ENCODE assay signal across 9 mouse cellular contexts in genomic region chr1:176697091-176697490, GRCm38 (mm10).
DNase-seq lines count a peak whose midpoint lies in the region; ATAC-seq and TF ChIP-seq lines count a peak whose summit lies in the region.
"Had no signal": no experiment of that assay in that cellular context is flagged by ENCODE, and none has a peak within 500 bp of the region (broad histone marks: within the 10 kb centered on the region; RNA-seq: fewer than 3 reads in every experiment).

No protein-coding gene starts in this region.

- TF ChIP-seq CTCF in C2C12 (IDR thresholded peaks at IDR 0.05; ENCODE audit: control insufficient read depth, insufficient read depth, insufficient read length), result no peak

- DNase-seq in hindbrain, embryonic 10.5 days (ENCODE audit: low spot score), result peak; percentile 62
- peak; percentile 13 to 15 for DNase-seq in adrenal gland, postnatal 4 days (ENCODE audit: low spot score in 2 of 2)
- DNase-seq in hindlimb bud, embryonic 11.5 days (ENCODE audit: extremely low spot score, low read depth, low spot score), result peak; percentile 41
- DNase-seq in layer of hippocampus, adult 9-11 months, result no peak

- ATAC-seq in hindbrain, embryonic 12.5 days (ENCODE audit: low FRiP score), result no peak
- peak; percentile 70 for ATAC-seq in megakaryocyte-erythroid progenitor cell, adult 5-6 weeks (replicated peaks; ENCODE audit: low FRiP score, low TSS enrichment, poor library complexity, severe bottlenecking)
- ATAC-seq in forebrain, embryonic 13.5 days, result no peak

- H3K79me2 ChIP-seq in C2C12 (ENCODE audit: control insufficient read depth, insufficient read depth), result no peaks in the 10 kb centered on the region

- no peak overlapping the region for H3K4me2 ChIP-seq in hindbrain, embryonic 12.5 days (replicated peaks)
- no peak overlapping the region for H3K4me2 ChIP-seq in forebrain, embryonic 13.5 days
- H3K4me2 ChIP-seq: hindbrain, embryonic 15.5 days had no signal

- H3K36me3 ChIP-seq in hindbrain, embryonic 10.5 days, result no peaks in the 10 kb centered on the region
- no peaks in the 10 kb centered on the region for H3K36me3 ChIP-seq in hindbrain, embryonic 12.5 days
- no peaks in the 10 kb centered on the region for H3K36me3 ChIP-seq in C2C12 (ENCODE audit: control insufficient read depth, insufficient read depth)
- no peaks in the 10 kb centered on the region for H3K36me3 ChIP-seq in forebrain, embryonic 13.5 days (ENCODE audit: poor library complexity, severe bottlenecking)
- H3K36me3 ChIP-seq: hindbrain, embryonic 15.5 days had no signal

- 21% methylated on average over 7 of the region's 7 CpGs for WGBS in hindbrain, embryonic 10.5 days
- 18% methylated on average over 7 of the region's 7 CpGs for WGBS in hindbrain, embryonic 12.5 days
- WGBS in forebrain, embryonic 13.5 days, result 22% methylated on average over 7 of the region's 7 CpGs

- no peak overlapping the region for H3K4me3 ChIP-seq in hindbrain, embryonic 10.5 days
- H3K4me3 ChIP-seq in hindbrain, embryonic 12.5 days, result no peak overlapping the region
- no peak overlapping the region for H3K4me3 ChIP-seq in C2C12 (ENCODE audit: insufficient read depth, poor library complexity, severe bottlenecking)
- H3K4me3 ChIP-seq in forebrain, embryonic 13.5 days, result no peak overlapping the region
- H3K4me3 ChIP-seq: hindbrain, embryonic 15.5 days had no signal

- H3K9ac ChIP-seq in hindbrain, embryonic 12.5 days, result no peak overlapping the region
- no peak overlapping the region for H3K9ac ChIP-seq in forebrain, embryonic 13.5 days
- H3K9ac ChIP-seq: hindbrain, embryonic 15.5 days had no signal

- H3K9me3 ChIP-seq in hindbrain, embryonic 10.5 days, result no peaks in the 10 kb centered on the region
- H3K9me3 ChIP-seq in hindbrain, embryonic 12.5 days (replicated peaks), result no peaks in the 10 kb centered on the region
- no peaks in the 10 kb centered on the region for H3K9me3 ChIP-seq in forebrain, embryonic 13.5 days (replicated peaks)
- H3K9me3 ChIP-seq: hindbrain, embryonic 15.5 days had no signal

- H3K4me1 ChIP-seq in hindbrain, embryonic 10.5 days (replicated peaks), result no peaks in the 10 kb centered on the region
- no peaks in the 10 kb centered on the region for H3K4me1 ChIP-seq in hindbrain, embryonic 12.5 days
- no peaks in the 10 kb centered on the region for H3K4me1 ChIP-seq in forebrain, embryonic 13.5 days
- H3K4me1 ChIP-seq: hindbrain, embryonic 15.5 days had no signal

- no peaks in the 10 kb centered on the region for H3K27me3 ChIP-seq in hindbrain, embryonic 10.5 days (ENCODE audit: insufficient read depth, poor library complexity, severe bottlenecking)
- no peaks in the 10 kb centered on the region for H3K27me3 ChIP-seq in hindbrain, embryonic 12.5 days
- H3K27me3 ChIP-seq in C2C12 (ENCODE audit: control insufficient read depth, insufficient read depth, insufficient read length), result no peaks in the 10 kb centered on the region
- no peaks in the 10 kb centered on the region for H3K27me3 ChIP-seq in forebrain, embryonic 13.5 days
- H3K27me3 ChIP-seq: hindbrain, embryonic 15.5 days had no signal

- H3ac ChIP-seq in C2C12 (ENCODE audit: control insufficient read depth, insufficient read length, low read depth), result no peak overlapping the region

- no peak overlapping the region for H3K27ac ChIP-seq in hindbrain, embryonic 10.5 days
- no peak overlapping the region for H3K27ac ChIP-seq in hindbrain, embryonic 12.5 days
- H3K27ac ChIP-seq in forebrain, embryonic 13.5 days, result no peak overlapping the region
- H3K27ac ChIP-seq: hindbrain, embryonic 15.5 days had no signal

- H3K79me3 ChIP-seq in C2C12 (ENCODE audit: low read depth), result no peaks in the 10 kb centered on the region

TF ChIP-seq in C2C12, 6 proteins besides CTCF, POLR2A, EP300 and RAD21:
- TF ChIP-seq MYOG (IDR thresholded peaks at IDR 0.05; ENCODE audit: control insufficient read depth, extremely low read depth, insufficient read length), result no peak
- no peak for TF ChIP-seq FOSL1 (IDR thresholded peaks at IDR 0.05; ENCODE audit: insufficient read depth, low read length, poor library complexity, severe bottlenecking)
- no peak for TF ChIP-seq USF1 (IDR thresholded peaks at IDR 0.05; ENCODE audit: low read depth)
- no peak for TF ChIP-seq CEBPB (IDR thresholded peaks at IDR 0.05; ENCODE audit: low read depth)
- no peak for TF ChIP-seq MYOD1 (IDR thresholded peaks at IDR 0.05; ENCODE audit: control insufficient read depth, insufficient read length, low read depth)
- TF ChIP-seq MAX (IDR thresholded peaks at IDR 0.05), result peak; percentile 69
TF ChIP-seq in C2C12: peak in this region for 1.
